ENCODE assay signal across 28 mouse cellular contexts in genomic region chr5:123964208-123964607, GRCm38 (mm10). TPM values are rescaled to one million over a fixed set of nuclear protein-coding genes. Genes with fewer than 3 reads are reported as not detected.
DNase-seq lines count a peak whose midpoint lies in the region; ATAC-seq and TF ChIP-seq lines count a peak whose summit lies in the region.
"Had no signal": no experiment of that assay in that cellular context is flagged by ENCODE, and none has a peak within 500 bp of the region (broad histone marks: within the 10 kb centered on the region; RNA-seq: fewer than 3 reads in every experiment).

No protein-coding gene starts in this region.

- 80% methylated on average over 4 of the region's 4 CpGs for WGBS in lung, postnatal 0 days
- 93% methylated on average over 4 of the region's 4 CpGs for WGBS in intestine, embryonic 15.5 days
- 75% methylated on average over 4 of the region's 4 CpGs for WGBS in intestine, postnatal 0 days
- WGBS in stomach, embryonic 16.5 days: 86% methylated on average over 4 of the region's 4 CpGs
- WGBS in kidney, embryonic 16.5 days: 88% methylated on average over 4 of the region's 4 CpGs

- H3K27me3 ChIP-seq in lung, postnatal 0 days (replicated peaks; ENCODE audit: insufficient read depth, low read length): no peaks in the 10 kb centered on the region
- H3K27me3 ChIP-seq in intestine, embryonic 15.5 days (replicated peaks): no peaks in the 10 kb centered on the region
- H3K27me3 ChIP-seq in intestine, postnatal 0 days (replicated peaks; ENCODE audit: control insufficient read depth, insufficient read depth, low read length): no peaks in the 10 kb centered on the region
- H3K27me3 ChIP-seq in stomach, embryonic 16.5 days (ENCODE audit: control insufficient read depth, insufficient read depth, low read length): no peaks in the 10 kb centered on the region
- no peaks in the 10 kb centered on the region for H3K27me3 ChIP-seq in kidney, embryonic 16.5 days (ENCODE audit: insufficient read depth, low read length)
- H3K27me3 ChIP-seq: CH12.LX; embryonic facial prominence, embryonic 13.5 days; embryonic facial prominence, embryonic 15.5 days; forebrain, embryonic 13.5 days; forebrain, embryonic 15.5 days had no signal

- peak; percentile 64 for ATAC-seq in lung, postnatal 0 days
- peak; percentile 56; the same call in 1 of the 2 replicates for ATAC-seq in intestine, embryonic 15.5 days
- no peak for ATAC-seq in intestine, postnatal 0 days
- ATAC-seq in stomach, embryonic 16.5 days (ENCODE audit: insufficient read depth, low FRiP score): peak; percentile 61; the same call in 1 of the 2 replicates
- ATAC-seq in erythroid progenitor cell, adult 5-6 weeks (replicated peaks; ENCODE audit: low FRiP score, poor library complexity, severe bottlenecking): no peak
- ATAC-seq in kidney, embryonic 16.5 days (ENCODE audit: low FRiP score, low TSS enrichment): no peak
- ATAC-seq: CD4-positive, CD25-positive, alpha-beta regulatory T cell, adult 4 months; forebrain, embryonic 13.5 days; forebrain, embryonic 15.5 days had no signal

- no peak for TF ChIP-seq EP300 in lung, postnatal 0 days (IDR thresholded peaks at IDR 0.05)

- no peak overlapping the region for H3K27ac ChIP-seq in lung, postnatal 0 days (ENCODE audit: low read length)
- H3K27ac ChIP-seq in intestine, embryonic 15.5 days: no peak overlapping the region
- H3K27ac ChIP-seq in intestine, postnatal 0 days (ENCODE audit: low read depth, low read length): no peak overlapping the region
- H3K27ac ChIP-seq in stomach, embryonic 16.5 days (ENCODE audit: low read length): no peak overlapping the region; the same call in 1 of the 2 replicates
- H3K27ac ChIP-seq in kidney, embryonic 16.5 days (ENCODE audit: low read length): no peak overlapping the region
- H3K27ac ChIP-seq: embryonic facial prominence, embryonic 13.5 days; embryonic facial prominence, embryonic 15.5 days; forebrain, embryonic 13.5 days; forebrain, embryonic 15.5 days had no signal

- H3K4me2 ChIP-seq in lung, postnatal 0 days (replicated peaks; ENCODE audit: low read depth, low read length): no peak overlapping the region
- no peak overlapping the region for H3K4me2 ChIP-seq in intestine, embryonic 15.5 days (replicated peaks)
- H3K4me2 ChIP-seq in intestine, postnatal 0 days (replicated peaks; ENCODE audit: low read depth): no peak overlapping the region
- no peak overlapping the region for H3K4me2 ChIP-seq in stomach, embryonic 16.5 days (ENCODE audit: low read depth, low read length)
- no peak overlapping the region for H3K4me2 ChIP-seq in kidney, embryonic 16.5 days (replicated peaks; ENCODE audit: low read depth, low read length)
- H3K4me2 ChIP-seq: embryonic facial prominence, embryonic 13.5 days; embryonic facial prominence, embryonic 15.5 days; forebrain, embryonic 13.5 days; forebrain, embryonic 15.5 days had no signal

- no peak for DNase-seq in lung, postnatal 0 days (ENCODE audit: low spot score)
- no peak for DNase-seq in lung, postnatal 25 days (ENCODE audit: low spot score)
- no peak for DNase-seq in layer of hippocampus, adult 8-10 months (ENCODE audit: low spot score in 2 of 2)
- DNase-seq: adrenal gland, adult 2 months; adrenal gland, postnatal 10 days; adrenal gland, postnatal 25 days; B cell, adult 2 months; cerebellum, adult 11 months; cerebellum, adult 18-20 months; cerebellum, adult 8-10 months; cerebellum, adult 9-11 months; cerebellum, postnatal 14 days; cerebellum, postnatal 36 days; embryo, embryonic 11 days had no signal

- H3K4me1 ChIP-seq in lung, postnatal 0 days (ENCODE audit: insufficient read depth, low read depth, low read length): no peaks in the 10 kb centered on the region
- no peaks in the 10 kb centered on the region for H3K4me1 ChIP-seq in intestine, embryonic 15.5 days (replicated peaks)
- no peaks in the 10 kb centered on the region for H3K4me1 ChIP-seq in intestine, postnatal 0 days (replicated peaks; ENCODE audit: control insufficient read depth, insufficient read depth, low read length)
- peaks cover 8% of the 10 kb centered on the region for H3K4me1 ChIP-seq in stomach, embryonic 16.5 days (ENCODE audit: control insufficient read depth, insufficient read depth, low read length)
- H3K4me1 ChIP-seq in kidney, embryonic 16.5 days (ENCODE audit: insufficient read depth, low read length): 0 out of 2 replicates have a peak, but pooled peaks cover 4% of the 10 kb centered on the region
- H3K4me1 ChIP-seq: embryonic facial prominence, embryonic 13.5 days; embryonic facial prominence, embryonic 15.5 days; forebrain, embryonic 13.5 days; forebrain, embryonic 15.5 days had no signal

- TF ChIP-seq CTCF in lung, postnatal 0 days (IDR thresholded peaks at IDR 0.05): no peak
- 0 out of 2 replicates have a peak, but pooled peaks have one; percentile 9 for TF ChIP-seq CTCF in intestine, postnatal 0 days (IDR thresholded peaks at IDR 0.05; ENCODE audit: low read depth)

- H3K9me3 ChIP-seq in lung, postnatal 0 days (ENCODE audit: low read length): no peaks in the 10 kb centered on the region
- no peaks in the 10 kb centered on the region for H3K9me3 ChIP-seq in intestine, embryonic 15.5 days
- H3K9me3 ChIP-seq in intestine, postnatal 0 days (ENCODE audit: control insufficient read depth): no peaks in the 10 kb centered on the region
- no peaks in the 10 kb centered on the region for H3K9me3 ChIP-seq in stomach, embryonic 16.5 days (replicated peaks; ENCODE audit: control insufficient read depth, low read length)
- no peaks in the 10 kb centered on the region for H3K9me3 ChIP-seq in kidney, embryonic 16.5 days (ENCODE audit: low read length)
- H3K9me3 ChIP-seq: embryonic facial prominence, embryonic 13.5 days; embryonic facial prominence, embryonic 15.5 days; forebrain, embryonic 13.5 days; forebrain, embryonic 15.5 days; G1E had no signal

- H3K9ac ChIP-seq in lung, postnatal 0 days (replicated peaks; ENCODE audit: low read depth): no peak overlapping the region
- H3K9ac ChIP-seq in intestine, embryonic 15.5 days: no peak overlapping the region
- no peak overlapping the region for H3K9ac ChIP-seq in intestine, postnatal 0 days (ENCODE audit: low read depth, low read length)
- H3K9ac ChIP-seq in stomach, embryonic 16.5 days (ENCODE audit: low read length): no peak overlapping the region
- H3K9ac ChIP-seq in kidney, embryonic 16.5 days (replicated peaks; ENCODE audit: low read length): no peak overlapping the region
- H3K9ac ChIP-seq: embryonic facial prominence, embryonic 13.5 days; embryonic facial prominence, embryonic 15.5 days; forebrain, embryonic 13.5 days; forebrain, embryonic 15.5 days had no signal

- no peak overlapping the region for H3K4me3 ChIP-seq in lung, postnatal 0 days (ENCODE audit: low read depth, low read length)
- no peak overlapping the region for H3K4me3 ChIP-seq in intestine, embryonic 15.5 days (replicated peaks)
- no peak overlapping the region for H3K4me3 ChIP-seq in intestine, postnatal 0 days (ENCODE audit: low read depth, low read length)
- H3K4me3 ChIP-seq in stomach, embryonic 16.5 days (replicated peaks; ENCODE audit: low read length): no peak overlapping the region
- no peak overlapping the region for H3K4me3 ChIP-seq in kidney, embryonic 16.5 days (ENCODE audit: low read length)
- H3K4me3 ChIP-seq: embryonic facial prominence, embryonic 13.5 days; embryonic facial prominence, embryonic 15.5 days; erythroblast, embryonic 14.5 days; forebrain, embryonic 13.5 days; forebrain, embryonic 15.5 days had no signal

- H3K36me3 ChIP-seq in lung, postnatal 0 days (ENCODE audit: insufficient read depth, low read length): no peaks in the 10 kb centered on the region
- H3K36me3 ChIP-seq in intestine, embryonic 15.5 days: no peaks in the 10 kb centered on the region
- no peaks in the 10 kb centered on the region for H3K36me3 ChIP-seq in intestine, postnatal 0 days (ENCODE audit: control insufficient read depth, insufficient read depth)
- H3K36me3 ChIP-seq in stomach, embryonic 16.5 days (ENCODE audit: control insufficient read depth, insufficient read depth, low read length): no peaks in the 10 kb centered on the region
- no peaks in the 10 kb centered on the region for H3K36me3 ChIP-seq in kidney, embryonic 16.5 days (ENCODE audit: insufficient read depth, low read length)
- H3K36me3 ChIP-seq: embryonic facial prominence, embryonic 13.5 days; embryonic facial prominence, embryonic 15.5 days; forebrain, embryonic 15.5 days; G1E had no signal

RNA-seq across cellular contexts. Expression of gene Hip1r, which starts 9.2 kb away (rescaled TPM):
- polyA plus RNA-seq in lung, postnatal 0 days (2015; fragmentation: Nextera tagmentation; extraction: Ambion mirVana): 20.0 and 22.7 TPM in 2 replicates
- 26.0 and 29.3 TPM in 2 replicates for polyA plus RNA-seq in intestine, embryonic 15.5 days (2015; fragmentation: Nextera tagmentation; extraction: Ambion mirVana)
- polyA plus RNA-seq in intestine, postnatal 0 days (2015; fragmentation: Nextera tagmentation; extraction: Ambion mirVana): 18.3 and 22.6 TPM in 2 replicates
- polyA plus RNA-seq in stomach, embryonic 16.5 days (2015; fragmentation: Nextera tagmentation; extraction: Ambion mirVana): 31.2 and 35.2 TPM in 2 replicates
- 10 to 100 TPM; 33.5 to 47.0 (median 44.6) TPM for total RNA-seq in layer of hippocampus, adult 8-10 months (2022)
- total RNA-seq in erythroid progenitor cell, adult 5-6 weeks (2015; ENCODE audit: low replicate concordance): 0.84 and 2.2 TPM in 2 replicates
- total RNA-seq in erythroid progenitor cell, adult 5-6 weeks (2017; ENCODE audit: low replicate concordance): 8.2 and 18.2 TPM in 2 replicates
- 23.1 and 25.6 TPM in 2 replicates for polyA plus RNA-seq in kidney, embryonic 16.5 days (2015; fragmentation: Nextera tagmentation; extraction: Ambion mirVana)

RNA-seq across cellular contexts. Expression of gene Ccdc62, which starts 33.7 kb away (rescaled TPM):
- 5.9 and 6.3 TPM in 2 replicates for polyA plus RNA-seq in lung, postnatal 0 days (2015; fragmentation: Nextera tagmentation; extraction: Ambion mirVana)
- polyA plus RNA-seq in intestine, embryonic 15.5 days (2015; fragmentation: Nextera tagmentation; extraction: Ambion mirVana): 4.7 and 5.1 TPM in 2 replicates
- polyA plus RNA-seq in intestine, postnatal 0 days (2015; fragmentation: Nextera tagmentation; extraction: Ambion mirVana): 3.8 and 4.0 TPM in 2 replicates
- 4.8 and 6.8 TPM in 2 replicates for polyA plus RNA-seq in stomach, embryonic 16.5 days (2015; fragmentation: Nextera tagmentation; extraction: Ambion mirVana)
- 1 to 10 TPM; 2.1 to 7.2 (median 5.2) TPM for total RNA-seq in layer of hippocampus, adult 8-10 months (2022)
- total RNA-seq in erythroid progenitor cell, adult 5-6 weeks (2015; ENCODE audit: low replicate concordance): 2.2 and 15.9 TPM in 2 replicates
- 0.39 TPM in 1 of 2 replicates, not detected in the other for total RNA-seq in erythroid progenitor cell, adult 5-6 weeks (2017; ENCODE audit: low replicate concordance)
- polyA plus RNA-seq in kidney, embryonic 16.5 days (2015; fragmentation: Nextera tagmentation; extraction: Ambion mirVana): 6.3 and 6.8 TPM in 2 replicates

RNA-seq across cellular contexts. Expression of gene Gm43518, which starts 37.0 kb away (rescaled TPM):
- 0.24 and 1.2 TPM in 2 replicates for polyA plus RNA-seq in lung, postnatal 0 days (2015; fragmentation: Nextera tagmentation; extraction: Ambion mirVana)
- polyA plus RNA-seq in intestine, embryonic 15.5 days (2015; fragmentation: Nextera tagmentation; extraction: Ambion mirVana): 1.5 and 2.2 TPM in 2 replicates
- 0.35 and 0.41 TPM in 2 replicates for polyA plus RNA-seq in intestine, postnatal 0 days (2015; fragmentation: Nextera tagmentation; extraction: Ambion mirVana)
- 1.8 and 3.2 TPM in 2 replicates for polyA plus RNA-seq in stomach, embryonic 16.5 days (2015; fragmentation: Nextera tagmentation; extraction: Ambion mirVana)
- 1 to 10 TPM in 3 of 4 experiments, under 1 TPM in 1; 0.87 to 2.4 (median 1.9) TPM for total RNA-seq in layer of hippocampus, adult 8-10 months (2022)
- total RNA-seq in erythroid progenitor cell, adult 5-6 weeks (2015; ENCODE audit: low replicate concordance): not detected in 2 replicates
- not detected in 2 replicates for total RNA-seq in erythroid progenitor cell, adult 5-6 weeks (2017; ENCODE audit: low replicate concordance)
- polyA plus RNA-seq in kidney, embryonic 16.5 days (2015; fragmentation: Nextera tagmentation; extraction: Ambion mirVana): 3.3 and 4.0 TPM in 2 replicates
- total RNA-seq: adrenal gland, postnatal 10 days; CH12.LX had no signal
- polyA plus RNA-seq: adrenal gland, adult 2 months; embryonic facial prominence, embryonic 11.5 days; erythroblast, embryonic 14.5 days; G1E had no signal

RNA-seq across cellular contexts. Expression of gene Denr, which starts 57.2 kb away (rescaled TPM):
- 70.7 and 87.3 TPM in 2 replicates for polyA plus RNA-seq in lung, postnatal 0 days (2015; fragmentation: Nextera tagmentation; extraction: Ambion mirVana)
- polyA plus RNA-seq in intestine, embryonic 15.5 days (2015; fragmentation: Nextera tagmentation; extraction: Ambion mirVana): 117 and 146 TPM in 2 replicates
- 82.7 and 89.1 TPM in 2 replicates for polyA plus RNA-seq in intestine, postnatal 0 days (2015; fragmentation: Nextera tagmentation; extraction: Ambion mirVana)
- 117 and 132 TPM in 2 replicates for polyA plus RNA-seq in stomach, embryonic 16.5 days (2015; fragmentation: Nextera tagmentation; extraction: Ambion mirVana)
- 10 to 100 TPM; 59.4 to 66.0 (median 60.5) TPM for total RNA-seq in layer of hippocampus, adult 8-10 months (2022)
- 10.1 and 18.0 TPM in 2 replicates for total RNA-seq in erythroid progenitor cell, adult 5-6 weeks (2015; ENCODE audit: low replicate concordance)
- 6.7 and 15.7 TPM in 2 replicates for total RNA-seq in erythroid progenitor cell, adult 5-6 weeks (2017; ENCODE audit: low replicate concordance)
- polyA plus RNA-seq in kidney, embryonic 16.5 days (2015; fragmentation: Nextera tagmentation; extraction: Ambion mirVana): 107 and 124 TPM in 2 replicates

Comparison
In these comparisons a context has a peak if more than half of its experiments do, and no peak if none do; other contexts are left out.
1. ATAC-seq: peak in lung, postnatal 0 days (single experiment), intestine, embryonic 15.5 days (single experiment) and stomach, embryonic 16.5 days (single experiment); none in intestine, postnatal 0 days (single experiment), erythroid progenitor cell, adult 5-6 weeks (single experiment) and kidney, embryonic 16.5 days (single experiment).